Mouse (Mus musculus) forebrain, postnatal 0 days (tissue): ENCODE measurements at regions not wholly inside any gene's neighbourhood (a gene's known extent, or its start where the extent isn't known, plus 50 kb on each side); places are given as distances from the start of the nearest gene placed in this dataset.

Experiments
- ATAC-seq: fragments of 200-750 bp; cut with Nextera tagmentation; 2 replicates; pipeline ENCODE4 v1.8.0; 2017; ENCODE audit warnings: mild to moderate bottlenecking, moderate library complexity
- DNase-seq: peaks from one replicate; pipeline ENCODE4 v3.0.0-alpha.2; 2015
- H3K27ac ChIP-seq: fragments of 300-500 bp; sonication (generic); 2 replicates; pipeline ENCODE4 v1.5.1; 2014; ENCODE audit warnings: low read depth, mild to moderate bottlenecking, antibody characterized with exemption, low read length, moderate library complexity, mixed read lengths
- H3K27me3 ChIP-seq: fragments of 300-500 bp; sonication (generic); 2 replicates; pipeline ENCODE4 v1.6.1; 2014; ENCODE audit warnings: mild to moderate bottlenecking, low read length, mixed read lengths; ENCODE audit not compliant: insufficient read depth
- H3K36me3 ChIP-seq: fragments of 300-500 bp; sonication (generic); 2 replicates; pipeline ENCODE4 v1.6.1; 2014; ENCODE audit warnings: mild to moderate bottlenecking, moderate library complexity; ENCODE audit not compliant: insufficient read depth
- H3K4me1 ChIP-seq: fragments of 300-500 bp; sonication (generic); 2 replicates; pipeline ENCODE4 v1.6.1; 2014; ENCODE audit warnings: antibody characterized with exemption; ENCODE audit not compliant: insufficient read depth
- H3K4me2 ChIP-seq: fragments of 300-500 bp; sonication (generic); 2 replicates; pipeline ENCODE4 v1.6.1; 2014; ENCODE audit warnings: low read depth, mild to moderate bottlenecking, moderate library complexity
- H3K4me3 ChIP-seq: fragments of 300-500 bp; sonication (generic); 2 replicates; pipeline ENCODE4 v1.5.1; 2014; ENCODE audit warnings: low read depth, low read length, mixed read lengths
- H3K9ac ChIP-seq: fragments of 300-500 bp; sonication (generic); 2 replicates; pipeline ENCODE4 v1.6.1; 2014; ENCODE audit warnings: mild to moderate bottlenecking
- H3K9me3 ChIP-seq: fragments of 300-500 bp; sonication (generic); 2 replicates; pipeline ENCODE4 v1.6.1; 2016; ENCODE audit warnings: low read length
- CTCF ChIP-seq: sonication (generic); IDR thresholded peaks from 2 replicates; pipeline ENCODE4 v1.5.1; 2016; ENCODE audit warnings: antibody characterized with exemption, control low read depth, low read depth
- WGBS: fragments of 180-500 bp; shearing (Covaris S2); extraction: QIAGEN DNeasy Blood & Tissue Kit; methylation state at CpG from one replicate; pipeline ENCODE4 v1.1.7; 2014; 5-methylcytosine and 5-hydroxymethylcytosine counted together

- no peaks in the 10 kb centered on the region for H3K27me3 ChIP-seq
- no peaks in the 10 kb centered on the region for H3K9me3 ChIP-seq
- ATAC-seq, result no peak
- no peak overlapping the region for H3K4me3 ChIP-seq
- no peak overlapping the region for H3K27ac ChIP-seq
- no peak overlapping the region for H3K9ac ChIP-seq
- no peak for DNase-seq
- H3K36me3 ChIP-seq, result no peaks in the 10 kb centered on the region
- no peak overlapping the region for H3K4me2 ChIP-seq
- WGBS, result 57% methylated on average over 7 of the region's 7 CpGs
- no peak for TF ChIP-seq CTCF
- H3K4me1 ChIP-seq, result no peaks in the 10 kb centered on the region
These were observed 106.0 kb upstream of the Pmepa1 start for GRCm38 (mm10) chr2:173382176-173382813.

DNA sequence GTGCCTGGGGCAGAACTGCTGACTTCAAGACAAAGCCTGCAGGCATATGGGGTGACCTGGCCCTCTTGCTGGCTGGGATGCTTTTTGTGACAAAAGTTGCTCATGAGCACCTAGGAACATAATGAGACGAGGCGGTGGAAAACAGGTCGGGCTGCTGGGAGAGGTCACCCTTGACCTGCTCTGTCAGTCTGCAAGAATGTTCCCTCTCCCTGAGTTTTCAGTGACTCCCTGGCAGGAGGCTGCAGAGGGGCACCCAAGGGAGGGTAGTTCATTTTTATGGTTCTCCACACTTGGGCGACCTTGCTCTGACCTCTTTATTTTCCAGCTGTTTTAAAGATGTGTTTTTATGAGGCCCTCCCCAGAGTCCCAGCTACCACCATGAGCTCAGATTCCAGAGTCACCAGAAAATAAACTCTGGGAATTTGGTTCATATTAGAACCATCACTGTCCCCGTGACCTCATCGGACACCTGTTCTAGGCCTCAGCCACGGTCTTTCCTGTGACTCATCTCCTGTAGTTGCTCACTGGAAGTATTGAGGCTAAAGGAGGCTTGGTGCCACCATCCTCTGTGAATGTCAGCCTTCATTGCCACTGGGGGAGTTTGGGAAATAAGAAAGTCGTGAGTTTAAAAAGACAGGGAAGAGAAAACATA lies 108.7 kb upstream of the Pmepa1 start:
- Histone ChIP-seq H3K9ac (no peak overlapping the region), H3K27me3 (no peaks in the 10 kb centered on the region), H3K4me2 (no peak overlapping the region), H3K4me3 (no peak overlapping the region), H3K4me1 (no peaks in the 10 kb centered on the region), H3K36me3 (no peaks in the 10 kb centered on the region), H3K27ac (no peak overlapping the region), H3K9me3 (no peaks in the 10 kb centered on the region)
- ATAC-seq (no peak), DNase-seq (no peak)
- TF ChIP-seq CTCF, result no peak
- WGBS, result 86% methylated on average over 8 of the region's 8 CpGs

DNA sequence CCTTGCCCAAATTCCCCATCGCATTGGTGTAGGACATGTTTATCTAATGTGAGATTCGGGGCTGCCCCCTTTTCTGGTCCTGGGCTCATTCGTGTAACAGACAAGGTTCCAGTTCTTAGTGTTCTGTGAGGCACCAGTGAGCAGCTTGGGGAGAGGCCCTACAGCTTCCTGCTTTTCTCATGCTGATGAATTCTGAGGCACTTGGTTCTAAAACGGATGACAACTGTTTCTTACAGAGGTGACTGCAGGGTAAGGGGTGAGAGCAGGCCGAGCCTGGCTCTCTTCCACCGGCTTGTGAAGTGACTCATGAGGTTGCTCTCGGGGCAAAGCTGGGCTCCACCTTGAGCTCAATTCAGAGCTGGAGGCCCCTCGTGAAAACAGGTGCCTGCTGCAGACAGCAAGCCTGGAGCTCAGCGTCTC lies 109.4 kb upstream of the Pmepa1 start:
- Histone ChIP-seq H3K36me3 (no peaks in the 10 kb centered on the region), H3K9ac (no peak overlapping the region), H3K4me2 (no peak overlapping the region), H3K27me3 (no peaks in the 10 kb centered on the region), H3K4me1 (no peaks in the 10 kb centered on the region), H3K4me3 (no peak overlapping the region), H3K9me3 (0 out of 2 replicates have a peak, but pooled peaks cover 2% of the 10 kb centered on the region), H3K27ac (no peak overlapping the region)
- ATAC-seq (no peak), DNase-seq (no peak)
- no peak for TF ChIP-seq CTCF
- WGBS, result 60% methylated on average over 9 of the region's 9 CpGs

- DNase-seq (no peak), ATAC-seq (no peak)
- no peak overlapping the region for H3K4me3 ChIP-seq
- no peaks in the 10 kb centered on the region for H3K4me1 ChIP-seq
- H3K9me3 ChIP-seq, result 0 out of 2 replicates have a peak, but pooled peaks cover 8% of the 10 kb centered on the region
- no peak for TF ChIP-seq CTCF
- WGBS, result 74% methylated on average over 4 of the region's 4 CpGs
- no peak overlapping the region for H3K9ac ChIP-seq
- no peaks in the 10 kb centered on the region for H3K27me3 ChIP-seq
- H3K27ac ChIP-seq, result no peak overlapping the region
- no peaks in the 10 kb centered on the region for H3K36me3 ChIP-seq
- no peak overlapping the region for H3K4me2 ChIP-seq
These were observed 111.8 kb upstream of the Pmepa1 start for GRCm38 (mm10) chr2:173388140-173388539.

DNA sequence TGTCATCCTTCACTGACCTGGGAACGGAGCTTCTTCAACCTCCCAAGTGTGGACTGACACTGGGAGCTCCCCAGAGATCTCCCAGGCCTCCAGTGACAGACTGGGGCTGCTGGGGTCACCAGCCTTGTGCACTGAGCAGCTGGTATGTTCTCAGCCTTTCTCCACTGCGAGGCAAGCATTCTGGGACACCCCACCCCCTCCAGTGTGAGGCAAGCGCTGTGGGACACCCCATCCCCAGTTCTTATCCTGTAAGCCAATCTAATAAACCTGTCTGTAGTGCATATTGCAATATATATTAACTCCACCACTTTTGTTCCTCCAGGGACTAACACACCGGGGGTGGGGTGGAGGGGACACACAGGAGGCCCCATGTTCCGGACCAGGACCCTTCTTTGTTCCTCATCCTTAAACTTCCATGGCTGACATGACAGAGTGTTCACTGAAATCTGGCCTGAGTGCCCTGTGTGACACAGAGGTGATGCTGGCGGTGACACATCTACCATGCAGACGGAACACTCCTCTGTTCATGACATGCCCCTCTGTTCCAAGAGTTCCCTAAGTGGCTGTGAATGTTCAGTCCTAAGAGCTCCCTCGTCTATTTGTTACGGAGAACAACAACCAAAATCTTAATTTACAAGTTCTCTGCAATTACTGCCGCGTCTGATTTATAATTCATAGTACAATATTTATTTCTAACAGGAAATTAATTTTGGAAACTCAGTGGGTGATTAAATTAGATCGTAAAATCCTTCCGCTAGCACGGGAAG lies 116.4 kb upstream of the Pmepa1 start:
- no peak overlapping the region for H3K9ac ChIP-seq
- no peak for ATAC-seq

DNA sequence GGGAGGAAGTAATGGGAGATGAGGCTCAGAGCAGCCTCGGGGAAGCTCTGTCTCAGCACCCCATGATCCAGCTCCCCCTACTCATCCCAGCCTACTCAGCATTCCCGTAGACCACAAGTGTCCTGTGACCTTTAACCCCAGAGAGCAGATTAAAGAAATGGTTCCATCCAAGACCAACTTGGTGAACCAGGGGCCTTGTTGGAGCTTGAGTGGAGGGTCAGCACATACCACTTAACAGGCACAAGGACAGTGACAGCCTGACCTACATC lies 116.9 kb upstream of the Pmepa1 start:
- ATAC-seq, result no peak
- H3K27me3 ChIP-seq, result no peaks in the 10 kb centered on the region
- 0 out of 2 replicates have a peak, but pooled peaks cover 8% of the 10 kb centered on the region for H3K9me3 ChIP-seq
- DNase-seq, result no peak
- H3K9ac ChIP-seq, result no peak overlapping the region
- H3K36me3 ChIP-seq, result no peaks in the 10 kb centered on the region
- 0 out of 2 replicates have a peak, but pooled peaks cover 3% of the 10 kb centered on the region for H3K4me1 ChIP-seq
- 49% methylated on average over 2 of the region's 2 CpGs for WGBS
- no peak overlapping the region for H3K27ac ChIP-seq
- no peak for TF ChIP-seq CTCF
- H3K4me3 ChIP-seq, result no peak overlapping the region
- H3K4me2 ChIP-seq, result no peak overlapping the region

More for the DNA sequence above, 116.4 kb upstream of the Pmepa1 start:
- no peak for DNase-seq
- H3K36me3 ChIP-seq, result no peaks in the 10 kb centered on the region
- H3K4me3 ChIP-seq, result no peak overlapping the region
- H3K27ac ChIP-seq, result no peak overlapping the region
- H3K4me2 ChIP-seq, result no peak overlapping the region
- 0 out of 2 replicates have a peak, but pooled peaks cover 8% of the 10 kb centered on the region for H3K9me3 ChIP-seq
- TF ChIP-seq CTCF, result no peak
- H3K4me1 ChIP-seq, result 0 out of 2 replicates have a peak, but pooled peaks cover 3% of the 10 kb centered on the region
- WGBS, result 82% methylated on average over 14 of the region's 14 CpGs
- H3K27me3 ChIP-seq, result no peaks in the 10 kb centered on the region

DNA sequence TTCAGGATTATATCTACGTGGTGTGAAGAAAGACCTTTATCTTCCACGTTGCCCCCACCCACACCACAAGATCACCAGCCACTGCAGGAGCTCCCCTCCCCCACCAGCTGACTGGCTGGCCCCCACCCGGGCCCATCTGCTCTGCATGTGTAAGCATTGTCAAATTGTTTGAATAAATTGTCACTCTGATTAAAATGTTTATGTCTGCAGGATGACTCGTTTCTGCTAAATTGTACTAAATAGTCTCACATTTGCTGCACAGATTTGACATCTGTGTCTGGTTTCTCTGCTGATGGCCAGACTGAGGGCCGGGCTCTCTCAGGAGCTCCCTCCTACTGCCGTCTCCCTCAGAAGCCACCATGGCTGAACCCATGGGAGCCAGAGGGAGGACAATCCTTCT lies 119.2 kb upstream of the Pmepa1 start:
- Histone ChIP-seq H3K27me3 (no peaks in the 10 kb centered on the region), H3K9me3 (0 out of 2 replicates have a peak, but pooled peaks cover 8% of the 10 kb centered on the region), H3K27ac (no peak overlapping the region), H3K4me3 (no peak overlapping the region), H3K9ac (no peak overlapping the region), H3K36me3 (no peaks in the 10 kb centered on the region), H3K4me1 (0 out of 2 replicates have a peak, but pooled peaks cover 3% of the 10 kb centered on the region), H3K4me2 (no peak overlapping the region)
- 38% methylated on average over 6 of the region's 6 CpGs for WGBS
- no peak for TF ChIP-seq CTCF
- peak; percentile 19 for DNase-seq
- ATAC-seq, result peak; percentile 63; the same call in 1 of the 2 replicates
